Comparison of ENCODE assay signal across 8 mouse cellular contexts in the genomic region with DNA sequence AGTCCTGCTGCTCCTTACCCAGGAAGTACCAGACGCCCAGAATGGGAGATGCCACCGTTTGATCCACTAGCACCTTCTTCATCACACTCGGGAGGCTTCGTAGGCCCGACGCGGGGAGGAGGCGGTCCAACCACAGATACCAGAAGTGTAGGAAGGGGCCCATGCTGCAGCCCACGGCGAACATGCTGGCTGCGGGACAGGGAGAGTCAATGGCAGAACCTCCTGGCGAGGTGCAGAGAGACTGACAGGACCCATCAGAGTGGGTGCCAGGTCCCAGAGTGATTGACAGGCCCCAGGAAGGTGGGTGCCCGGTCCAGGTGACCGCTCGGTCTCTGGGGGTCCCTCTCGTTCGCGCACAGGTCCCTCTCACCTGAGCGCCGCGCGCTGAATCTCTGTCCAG. TPM values are rescaled to one million over a fixed set of nuclear protein-coding genes. Genes with fewer than 3 reads are reported as not detected.
DNase-seq lines count a peak whose midpoint lies in the region; ATAC-seq and TF ChIP-seq lines count a peak whose summit lies in the region.

No protein-coding gene starts in this region.

- in situ Hi-C loops in ES-E14 (cut with MboI; ENCODE audit: low sequenced_read_pairs in 2 of 2, unreplicated experiment in 2 of 2) = no loop called here

- H3K36me3 ChIP-seq in heart, embryonic 16.5 days (ENCODE audit: control insufficient read depth, insufficient read depth) = peaks cover 15% of the 10 kb centered on the region
- H3K36me3 ChIP-seq in ES-E14 (ENCODE audit: control insufficient read depth, insufficient read depth, low read length, poor library complexity, severe bottlenecking) = peaks cover 21% of the 10 kb centered on the region; the same call in 1 of the 2 replicates
- no peaks in the 10 kb centered on the region for H3K36me3 ChIP-seq in forebrain, embryonic 11.5 days (ENCODE audit: control insufficient read depth, insufficient read depth, low read length)
- peaks cover 32% of the 10 kb centered on the region for H3K36me3 ChIP-seq in liver, embryonic 13.5 days

- WGBS in heart, embryonic 16.5 days = under 1% methylated on average over 22 of the region's 22 CpGs
- under 1% methylated on average over 22 of the region's 22 CpGs for WGBS in forebrain, embryonic 11.5 days
- under 1% methylated on average over 22 of the region's 22 CpGs for WGBS in liver, embryonic 13.5 days (ENCODE audit: insufficient replicate concordance)

- H3K9ac ChIP-seq in heart, embryonic 16.5 days (ENCODE audit: low read length) = peak overlapping the region; percentile 79
- peak overlapping the region; percentile 80 for H3K9ac ChIP-seq in ES-E14 (ENCODE audit: insufficient read depth, low read depth, low read length, poor library complexity, severe bottlenecking)
- peak overlapping the region; percentile 75 for H3K9ac ChIP-seq in forebrain, embryonic 11.5 days (ENCODE audit: low read length)
- peak overlapping the region; percentile 93 for H3K9ac ChIP-seq in liver, embryonic 13.5 days

- peak overlapping the region; percentile 70 for H3K27ac ChIP-seq in heart, embryonic 16.5 days (ENCODE audit: low read length)
- H3K27ac ChIP-seq in ES-E14 (ENCODE audit: insufficient read depth, low read depth, low read length, poor library complexity, severe bottlenecking) = no peak overlapping the region
- H3K27ac ChIP-seq in forebrain, embryonic 11.5 days (ENCODE audit: low read depth, low read length) = peak overlapping the region; percentile 53; the same call in 1 of the 2 replicates
- peak overlapping the region; percentile 95 for H3K27ac ChIP-seq in liver, embryonic 13.5 days

- no peaks in the 10 kb centered on the region for H3K27me3 ChIP-seq in heart, embryonic 16.5 days (ENCODE audit: control insufficient read depth, insufficient read depth, low read length)
- no peaks in the 10 kb centered on the region for H3K27me3 ChIP-seq in forebrain, embryonic 11.5 days (ENCODE audit: control insufficient read depth, insufficient read depth, low read length)
- no peaks in the 10 kb centered on the region for H3K27me3 ChIP-seq in liver, embryonic 13.5 days

- H3K4me2 ChIP-seq in heart, embryonic 16.5 days (ENCODE audit: low read depth, low read length) = peak overlapping the region; percentile 84
- peak overlapping the region; percentile 98 for H3K4me2 ChIP-seq in forebrain, embryonic 11.5 days (ENCODE audit: low read depth, low read length, severe bottlenecking)
- peak overlapping the region; percentile 96 for H3K4me2 ChIP-seq in liver, embryonic 13.5 days

- DNase-seq in heart, adult 11 months = no peak
- no peak for DNase-seq in ES-E14 (ENCODE audit: low read depth, low spot score)
- DNase-seq in forebrain, embryonic 11.5 days (ENCODE audit: low spot score) = no peak
- DNase-seq in liver, embryonic 13.5 days = no peak
- DNase-seq in urinary bladder, postnatal 10 days (ENCODE audit: low spot score) = no peak
- no peak for DNase-seq in layer of hippocampus, postnatal 14 days (ENCODE audit: low spot score in 2 of 2)
- no peak for DNase-seq in kidney, adult 11 months

- H3K4me1 ChIP-seq in heart, embryonic 16.5 days (ENCODE audit: control insufficient read depth, insufficient read depth, low read length) = peaks cover 24% of the 10 kb centered on the region
- peaks cover 16 to 22% of the 10 kb centered on the region in 2 experiments for H3K4me1 ChIP-seq in ES-E14 (ENCODE audit: control insufficient read depth in 2 of 2, insufficient read depth in 2 of 2, low read length in 2 of 2, poor library complexity in 1 of 2)
- H3K4me1 ChIP-seq in forebrain, embryonic 11.5 days (replicated peaks; ENCODE audit: control insufficient read depth, insufficient read depth, low read length) = peaks cover 6% of the 10 kb centered on the region; the same call in 1 of the 2 replicates
- H3K4me1 ChIP-seq in liver, embryonic 13.5 days (replicated peaks) = peaks cover 73% of the 10 kb centered on the region

- ATAC-seq in heart, embryonic 16.5 days (replicated peaks; ENCODE audit: extremely low read depth, insufficient read depth, low FRiP score) = peak; percentile 3; the same call in 1 of the 2 replicates
- peak; percentile 19 for ATAC-seq in forebrain, embryonic 11.5 days (replicated peaks; ENCODE audit: low FRiP score)
- peak; percentile 0; the same call in 1 of the 2 replicates for ATAC-seq in liver, embryonic 13.5 days (ENCODE audit: low read depth)

- H3K9me3 ChIP-seq in heart, embryonic 16.5 days (replicated peaks; ENCODE audit: control insufficient read depth, low read length) = no peaks in the 10 kb centered on the region
- H3K9me3 ChIP-seq in ES-E14 (ENCODE audit: control insufficient read depth, insufficient read depth, low read depth, low read length) = no peaks in the 10 kb centered on the region
- H3K9me3 ChIP-seq in forebrain, embryonic 11.5 days (ENCODE audit: control insufficient read depth, low read length) = no peaks in the 10 kb centered on the region
- no peaks in the 10 kb centered on the region for H3K9me3 ChIP-seq in liver, embryonic 13.5 days (replicated peaks)

- H3K4me3 ChIP-seq in heart, embryonic 16.5 days (ENCODE audit: low read length) = peak overlapping the region; percentile 64
- peak overlapping the region; percentile 86 to 87 for H3K4me3 ChIP-seq in ES-E14 (ENCODE audit: insufficient read depth in 1 of 2, low read depth in 1 of 2, low read length in 2 of 2, poor library complexity in 1 of 2, severe bottlenecking in 1 of 2)
- H3K4me3 ChIP-seq in forebrain, embryonic 11.5 days (ENCODE audit: low read depth, low read length) = peak overlapping the region; percentile 65
- H3K4me3 ChIP-seq in liver, embryonic 13.5 days (replicated peaks) = peak overlapping the region; percentile 80

TF ChIP-seq in ES-E14, 5 proteins besides CTCF, POLR2A, EP300 and RAD21:
- TF ChIP-seq MAFK (IDR thresholded peaks at IDR 0.05; ENCODE audit: insufficient read depth, low read depth, low read length) = no peak
- no peak for TF ChIP-seq ZC3H11A (IDR thresholded peaks at IDR 0.05; ENCODE audit: borderline replicate concordance, low read depth, low read length)
- no peak for TF ChIP-seq HCFC1 (IDR thresholded peaks at IDR 0.05; ENCODE audit: borderline replicate concordance, insufficient read depth, low read length)
- TF ChIP-seq ZNF384 (IDR thresholded peaks at IDR 0.05; ENCODE audit: low read depth, low read length) = no peak
- TF ChIP-seq CHD2 (IDR thresholded peaks at IDR 0.05; ENCODE audit: low read depth, low read length) = no peak

RNA-seq across cellular contexts. Expression of a gene that starts 0.4 kb away (rescaled TPM):
- 44.0 and 50.5 TPM in 2 replicates for polyA plus RNA-seq in heart, embryonic 16.5 days (2015; fragmentation: Nextera tagmentation; extraction: Ambion mirVana)
- 49.9 and 58.2 TPM in 2 replicates for total RNA-seq in ES-E14 (2012; rRNA removed)
- polyA plus RNA-seq in forebrain, embryonic 11.5 days (2014; fragmentation: Nextera tagmentation; extraction: Ambion mirVana) = 31.0 and 34.1 TPM in 2 replicates
- 45.6 and 50.4 TPM in 2 replicates for polyA plus RNA-seq in liver, embryonic 13.5 days (2015; fragmentation: Nextera tagmentation; extraction: Ambion mirVana)
- total RNA-seq in layer of hippocampus, postnatal 14 days (2021) = 10 to 100 TPM; 47.6 to 52.2 TPM

RNA-seq across cellular contexts. Expression of a gene that starts 5.9 kb away (rescaled TPM):
- polyA plus RNA-seq in heart, embryonic 16.5 days (2015; fragmentation: Nextera tagmentation; extraction: Ambion mirVana) = 29.1 and 30.0 TPM in 2 replicates
- 4.3 and 5.2 TPM in 2 replicates for total RNA-seq in ES-E14 (2012; rRNA removed)
- polyA plus RNA-seq in forebrain, embryonic 11.5 days (2014; fragmentation: Nextera tagmentation; extraction: Ambion mirVana) = 42.7 and 49.7 TPM in 2 replicates
- 2.7 and 3.9 TPM in 2 replicates for polyA plus RNA-seq in liver, embryonic 13.5 days (2015; fragmentation: Nextera tagmentation; extraction: Ambion mirVana)
- 100 to 1,000 TPM; 793 to 809 TPM for total RNA-seq in layer of hippocampus, postnatal 14 days (2021)

RNA-seq across cellular contexts. Expression of a gene that starts 16.2 kb away (rescaled TPM):
- polyA plus RNA-seq in heart, embryonic 16.5 days (2015; fragmentation: Nextera tagmentation; extraction: Ambion mirVana) = 42.1 and 43.3 TPM in 2 replicates
- total RNA-seq in ES-E14 (2012; rRNA removed) = 52.7 and 71.0 TPM in 2 replicates
- 58.9 and 61.6 TPM in 2 replicates for polyA plus RNA-seq in forebrain, embryonic 11.5 days (2014; fragmentation: Nextera tagmentation; extraction: Ambion mirVana)
- 18.0 and 18.2 TPM in 2 replicates for polyA plus RNA-seq in liver, embryonic 13.5 days (2015; fragmentation: Nextera tagmentation; extraction: Ambion mirVana)
- 100 to 1,000 TPM; 164 to 178 TPM for total RNA-seq in layer of hippocampus, postnatal 14 days (2021)

RNA-seq across cellular contexts. Expression of a gene that starts 36.8 kb away (rescaled TPM):
- polyA plus RNA-seq in heart, embryonic 16.5 days (2015; fragmentation: Nextera tagmentation; extraction: Ambion mirVana) = 0.38 and 0.55 TPM in 2 replicates
- total RNA-seq in ES-E14 (2012; rRNA removed) = 1.6 and 4.5 TPM in 2 replicates
- polyA plus RNA-seq in forebrain, embryonic 11.5 days (2014; fragmentation: Nextera tagmentation; extraction: Ambion mirVana) = 0.13 and 0.37 TPM in 2 replicates
- polyA plus RNA-seq in liver, embryonic 13.5 days (2015; fragmentation: Nextera tagmentation; extraction: Ambion mirVana) = 0.40 and 0.43 TPM in 2 replicates
- under 1 TPM; 0.81 to 0.91 TPM for total RNA-seq in layer of hippocampus, postnatal 14 days (2021)

RNA-seq across cellular contexts. Expression of a gene that starts 42.0 kb away (rescaled TPM):
- polyA plus RNA-seq in heart, embryonic 16.5 days (2015; fragmentation: Nextera tagmentation; extraction: Ambion mirVana) = not detected in 2 replicates
- 1.8 and 3.9 TPM in 2 replicates for total RNA-seq in ES-E14 (2012; rRNA removed)
- polyA plus RNA-seq in forebrain, embryonic 11.5 days (2014; fragmentation: Nextera tagmentation; extraction: Ambion mirVana) = not detected in 2 replicates
- 0.14 TPM in 1 of 2 replicates, not detected in the other for polyA plus RNA-seq in liver, embryonic 13.5 days (2015; fragmentation: Nextera tagmentation; extraction: Ambion mirVana)
- total RNA-seq in layer of hippocampus, postnatal 14 days (2021) = not detected
